Mouse (Mus musculus) adrenal gland, adult 8-10 months (tissue): ENCODE data around the gene Dscaml1. TPM values are rescaled to one million over a fixed set of nuclear protein-coding genes. Genes with fewer than 3 reads are reported as not detected.

Source experiments
- DNase-seq: peaks from one replicate; pipeline ENCODE4 v3.0.0; 2022
- total RNA-seq, 4 experiments: library from RNA; stranded (reverse); gene quantifications; 2 replicates each; pipeline ENCODE4 v1.2.4; 2022

Dscaml1 gene
- total RNA-seq, 4 experiments from 2014 or later, result 1.7 to 3.7 (median 2.6) TPM

DNA sequence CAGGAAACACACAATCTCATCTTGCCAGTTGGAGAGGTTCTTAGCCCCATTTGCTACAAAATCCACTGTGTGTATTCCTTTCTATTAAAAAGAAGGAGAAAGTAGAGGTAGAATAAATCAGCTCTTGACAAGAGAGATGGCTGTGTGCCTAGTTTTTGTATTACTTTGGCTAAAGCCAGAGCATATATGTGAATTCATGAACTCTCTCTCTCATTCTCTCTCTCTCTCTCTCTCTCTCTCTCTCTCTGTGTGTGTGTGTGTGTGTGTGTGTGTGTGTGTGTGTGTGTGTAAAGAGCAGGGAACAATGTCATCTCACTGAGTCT lies 147.0 kb downstream of the Dscaml1 start:
- DNase-seq, result no peak

DNA sequence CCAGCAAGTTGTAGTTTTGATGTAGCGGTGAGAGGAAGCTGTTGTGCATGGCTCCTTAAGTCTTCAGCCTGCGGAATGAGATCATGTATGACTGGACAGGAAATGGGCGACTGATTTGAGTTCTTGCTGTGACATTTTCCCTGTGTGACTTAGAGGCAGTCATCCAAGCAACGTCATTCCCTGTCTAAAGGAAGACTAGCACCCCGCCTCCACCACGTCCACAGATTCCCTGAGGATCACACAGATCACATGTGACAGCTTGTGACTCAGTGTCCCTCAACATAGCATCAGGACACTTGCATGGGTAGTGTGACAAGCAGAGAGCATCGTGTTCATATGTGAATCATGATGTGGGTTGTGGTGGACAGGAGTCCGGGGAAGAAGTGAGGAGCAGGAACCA lies 147.6 kb downstream of the Dscaml1 start:
- DNase-seq, result no peak

DNA sequence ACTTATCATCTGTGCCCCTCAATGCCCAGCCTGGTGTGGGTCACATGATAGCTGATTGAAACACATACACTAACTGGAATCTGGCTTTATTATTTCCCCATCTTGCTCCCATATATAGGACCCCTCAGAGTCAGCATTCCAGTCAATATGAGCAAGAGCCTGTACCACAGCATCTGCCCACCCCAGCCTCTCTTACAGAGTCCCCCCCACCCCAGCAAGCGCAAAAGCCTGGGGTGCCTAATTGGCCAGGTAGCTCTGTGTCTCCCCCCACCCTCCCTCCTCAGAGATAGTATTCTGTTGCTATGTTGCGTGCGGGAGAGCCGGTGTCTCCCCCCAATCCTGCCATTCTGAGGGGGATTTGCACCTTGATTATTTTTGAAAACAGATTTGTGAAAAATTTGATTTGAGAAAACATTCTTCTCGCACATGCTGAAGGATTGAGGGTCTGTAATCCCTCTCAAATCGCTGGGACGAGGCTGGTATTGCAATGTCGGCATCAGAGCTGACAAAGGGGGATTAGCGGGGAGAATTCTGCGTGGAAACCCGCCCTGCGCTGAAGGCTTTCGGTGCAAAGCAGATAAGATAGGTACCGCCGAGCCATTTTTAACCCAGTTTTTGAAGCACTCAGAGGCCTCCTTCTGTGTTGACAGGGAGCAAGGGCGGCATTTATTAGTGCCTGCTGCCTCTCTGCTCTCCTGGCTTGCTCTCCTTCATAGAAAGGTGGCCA lies 153.8 kb downstream of the Dscaml1 start:
- no peak for DNase-seq

DNA sequence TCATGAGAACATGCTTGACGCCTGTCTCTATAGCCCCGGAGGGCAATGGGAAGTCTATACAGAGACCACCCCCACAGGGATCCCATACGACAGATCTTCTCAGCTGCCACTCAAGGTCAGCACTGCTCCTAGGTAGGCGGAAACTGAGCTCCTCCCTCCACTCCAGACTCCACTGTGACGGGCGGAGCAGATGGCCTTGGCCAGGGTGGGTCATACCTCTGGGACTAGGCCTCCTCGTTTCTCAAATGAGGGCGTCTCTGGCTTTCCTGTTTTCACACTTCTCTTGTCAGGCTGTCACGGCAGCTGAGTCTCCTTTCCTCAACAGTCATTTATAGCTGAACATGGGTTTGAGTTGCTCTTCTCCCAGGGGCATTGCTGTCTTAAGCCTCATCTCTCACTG lies 160.0 kb downstream of the Dscaml1 start:
- no peak for DNase-seq

DNA sequence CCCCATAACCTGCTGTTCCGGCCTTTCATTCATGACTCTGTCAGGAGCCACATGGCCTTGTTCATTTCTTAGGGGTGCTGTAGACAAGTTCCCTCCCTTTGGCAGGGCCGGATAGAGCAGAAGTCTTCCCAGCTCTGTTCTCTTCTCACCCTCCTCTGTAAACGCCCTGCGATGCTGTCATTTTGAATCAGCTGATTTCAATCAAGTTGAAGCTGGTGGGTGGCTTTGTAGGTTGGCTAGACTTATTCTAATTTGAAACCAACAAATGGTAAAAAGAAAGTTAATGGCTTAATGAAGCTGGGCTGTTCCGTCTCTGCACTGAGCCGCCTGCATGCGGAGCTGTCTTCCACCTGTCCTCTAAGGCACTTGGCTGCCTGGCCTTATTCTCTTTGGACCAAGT lies 161.3 kb downstream of the Dscaml1 start:
- DNase-seq, result no peak

DNA sequence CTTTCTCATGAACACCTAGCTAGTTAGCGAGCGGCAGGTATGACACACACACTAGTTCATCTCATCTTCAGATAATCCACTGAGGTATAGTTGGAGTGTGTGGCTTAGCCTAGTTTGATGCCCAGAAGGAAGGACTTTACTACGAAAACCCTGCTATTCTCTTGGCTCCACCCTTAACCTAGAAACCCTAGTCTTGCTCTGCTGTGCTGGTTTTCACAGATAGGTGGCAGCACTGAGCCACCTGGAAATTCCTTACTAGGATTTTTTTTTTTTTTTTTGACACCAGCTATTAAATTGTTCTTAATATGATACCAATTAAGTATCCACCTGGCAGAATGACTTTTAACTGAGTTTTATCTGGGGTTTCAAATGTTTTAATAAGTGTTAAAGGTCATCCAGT lies 163.4 kb downstream of the Dscaml1 start:
- no peak for DNase-seq

DNA sequence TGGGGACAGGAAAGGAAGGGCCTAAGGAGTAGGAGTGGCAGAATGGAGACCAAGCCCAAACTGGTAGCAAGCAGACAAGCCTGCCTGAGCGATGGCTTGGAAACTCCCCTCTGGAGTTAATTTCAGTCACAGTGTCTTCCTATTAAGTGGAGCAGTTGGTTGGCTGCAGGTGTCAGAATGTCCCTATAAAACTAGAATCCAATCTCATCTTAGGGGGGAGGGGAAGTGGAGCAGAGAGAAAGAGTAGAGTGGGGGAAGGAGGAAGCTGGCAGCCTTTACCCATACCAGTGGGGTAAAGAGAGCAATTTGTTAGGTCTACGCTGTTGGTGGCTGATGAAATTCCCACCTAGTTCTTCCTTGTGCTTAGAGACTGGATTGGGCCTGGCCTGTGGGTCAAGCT lies 164.6 kb downstream of the Dscaml1 start:
- no peak for DNase-seq

DNA sequence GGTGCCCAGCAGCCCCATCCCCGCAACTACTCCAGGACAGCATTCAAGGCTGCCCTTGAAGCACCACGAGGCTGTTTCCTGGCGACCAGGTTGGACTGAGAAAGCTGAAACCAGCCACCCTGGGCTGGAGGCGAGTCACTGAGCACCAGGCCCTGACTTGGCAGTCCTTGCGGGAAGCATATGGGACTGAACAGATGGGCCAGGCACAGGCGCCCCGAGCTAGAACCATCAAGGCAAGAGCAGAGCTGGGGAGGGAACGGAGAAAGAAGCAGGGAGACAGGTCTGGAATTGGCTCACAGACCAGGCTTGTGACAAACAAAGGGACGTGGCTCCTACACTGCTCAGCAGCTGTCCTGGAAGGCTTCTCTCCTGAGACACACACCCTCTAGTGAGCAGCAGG lies 165.9 kb downstream of the Dscaml1 start:
- DNase-seq, result no peak

DNA sequence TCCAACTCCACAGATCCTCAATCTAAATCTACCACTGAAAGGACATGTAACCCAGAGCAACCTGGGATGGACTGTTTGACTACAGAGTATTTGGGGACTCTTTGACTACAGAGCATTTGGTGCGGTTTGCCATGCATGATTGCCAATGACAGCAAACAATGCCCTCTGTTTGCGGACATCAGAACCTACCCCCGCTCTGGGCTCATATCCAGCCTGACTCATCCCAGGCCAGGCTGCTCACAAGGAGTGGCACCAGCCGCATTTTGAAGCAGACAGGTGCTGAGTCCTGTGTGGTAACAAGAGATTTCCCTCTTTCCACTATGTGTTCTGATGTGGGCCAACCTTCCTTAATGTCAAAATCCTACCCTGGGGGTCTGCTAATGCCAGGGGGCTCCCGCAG lies 171.7 kb downstream of the Dscaml1 start:
- no peak for DNase-seq

DNA sequence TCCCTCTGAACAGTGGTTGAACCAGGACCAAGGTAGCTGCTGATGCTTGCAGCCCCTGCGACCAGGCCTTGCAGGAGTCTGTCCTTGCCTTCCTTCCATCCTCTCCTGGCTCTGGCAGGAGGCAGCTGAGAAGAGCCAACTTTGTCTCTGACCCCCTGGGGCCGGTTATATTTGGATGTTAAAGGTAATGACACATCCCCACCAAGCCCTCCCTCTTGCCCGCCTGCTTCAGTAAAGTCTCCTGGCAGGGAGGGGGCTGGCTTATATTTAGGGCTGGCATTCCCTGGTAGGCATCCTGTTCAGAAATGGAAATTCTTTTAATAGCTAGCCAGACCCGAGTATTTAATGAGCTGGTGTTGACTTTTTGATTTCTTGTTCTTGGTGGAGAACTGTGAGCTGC lies 172.9 kb downstream of the Dscaml1 start:
- no peak for DNase-seq

DNA sequence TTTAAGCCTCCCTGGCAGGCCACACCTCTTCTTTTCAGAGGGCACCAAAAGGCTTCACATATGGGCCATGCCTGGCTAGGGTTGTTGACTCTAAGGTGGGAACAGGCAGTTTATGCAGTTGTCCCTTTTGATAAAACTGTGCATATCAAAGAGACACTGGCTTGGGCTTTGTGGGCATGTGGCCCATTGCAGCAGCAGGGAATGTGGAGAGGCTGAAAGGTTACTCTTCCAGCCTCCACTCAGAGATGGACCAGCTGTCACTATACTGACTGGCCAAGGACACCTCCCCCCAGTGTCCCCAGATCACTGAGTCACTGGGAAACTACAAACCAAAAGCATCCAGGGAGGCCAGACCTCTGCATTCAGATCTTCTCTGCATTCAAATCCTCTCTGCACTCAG lies 180.9 kb downstream of the Dscaml1 start:
- no peak for DNase-seq

DNA sequence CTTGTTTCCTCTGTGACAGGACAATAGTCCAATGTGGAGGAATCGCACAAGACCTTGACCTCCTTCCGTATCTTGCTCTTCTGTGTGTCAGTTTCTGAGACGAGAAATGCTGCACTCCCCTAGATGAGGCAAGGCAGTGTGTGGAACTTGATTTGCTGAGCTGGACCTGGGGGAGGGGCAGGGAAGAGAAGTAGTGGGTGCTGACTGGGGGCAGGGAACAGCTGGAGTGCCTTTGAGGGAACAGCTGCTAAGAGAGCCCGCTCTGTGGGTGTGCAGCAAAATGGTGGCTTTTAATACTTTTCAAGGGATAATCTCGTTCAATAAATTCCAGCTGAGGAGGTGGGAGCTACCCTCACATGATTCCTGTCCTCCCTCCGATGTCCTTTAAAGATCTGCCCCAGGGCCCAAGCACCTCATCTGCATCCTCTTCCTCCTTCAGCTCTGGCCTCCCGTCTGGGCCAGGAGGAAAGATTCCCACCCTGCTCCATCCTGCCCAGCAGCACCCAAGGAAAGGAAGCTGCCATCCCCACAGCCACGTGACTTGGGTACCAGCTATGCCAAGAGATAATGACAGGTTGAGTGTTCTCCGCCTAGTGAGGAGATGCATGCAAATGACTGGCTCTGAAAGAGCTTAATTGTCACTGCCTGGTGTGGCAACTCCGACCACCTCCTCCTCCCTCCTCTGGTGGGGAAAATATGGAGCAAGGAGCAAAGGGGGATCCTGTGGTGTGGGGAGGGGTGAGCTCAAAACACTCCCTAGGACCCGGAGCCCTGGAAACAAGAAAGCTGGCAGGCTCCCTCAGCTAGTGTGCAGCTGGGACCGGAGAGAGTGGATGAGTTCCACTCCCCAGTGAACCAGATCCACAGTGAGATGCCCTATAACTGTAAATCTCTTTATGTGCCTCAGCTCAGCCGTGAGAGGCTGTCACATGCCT lies 181.9 kb downstream of the Dscaml1 start:
- DNase-seq, result no peak

DNA sequence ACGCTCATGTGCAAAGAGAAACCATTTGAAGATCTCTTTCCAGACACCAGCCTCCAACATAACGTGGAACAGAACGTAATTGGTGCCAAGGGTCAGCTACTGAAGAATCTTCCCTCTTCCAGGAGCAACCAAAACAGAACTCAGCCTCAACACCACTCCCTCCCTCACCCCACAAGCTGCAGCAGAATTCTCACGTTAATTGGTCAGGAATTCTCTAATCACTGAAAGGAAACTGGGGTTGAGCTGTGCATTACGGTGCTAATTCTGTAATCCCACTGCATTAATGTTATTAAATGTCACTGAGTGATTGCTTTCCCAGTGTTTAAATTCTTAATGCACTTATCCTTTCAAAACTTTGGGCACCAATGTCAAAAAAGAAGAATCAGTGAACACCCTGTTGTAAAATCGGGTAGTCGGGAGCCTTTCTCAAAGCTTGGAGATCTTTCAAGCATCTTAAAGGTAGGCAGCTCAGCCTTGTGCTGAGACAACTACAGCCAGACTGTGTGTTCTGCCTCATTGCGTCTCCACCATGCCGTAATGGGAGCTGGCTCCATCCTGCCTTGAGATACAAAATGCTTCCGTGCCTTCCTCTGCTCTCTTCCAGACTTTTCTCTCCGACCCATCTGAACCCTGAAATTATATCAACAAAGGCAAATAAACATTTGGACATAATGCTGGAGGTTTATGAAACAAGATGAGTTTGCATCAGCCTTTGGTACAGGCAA lies 184.1 kb downstream of the Dscaml1 start:
- no peak for DNase-seq

DNA sequence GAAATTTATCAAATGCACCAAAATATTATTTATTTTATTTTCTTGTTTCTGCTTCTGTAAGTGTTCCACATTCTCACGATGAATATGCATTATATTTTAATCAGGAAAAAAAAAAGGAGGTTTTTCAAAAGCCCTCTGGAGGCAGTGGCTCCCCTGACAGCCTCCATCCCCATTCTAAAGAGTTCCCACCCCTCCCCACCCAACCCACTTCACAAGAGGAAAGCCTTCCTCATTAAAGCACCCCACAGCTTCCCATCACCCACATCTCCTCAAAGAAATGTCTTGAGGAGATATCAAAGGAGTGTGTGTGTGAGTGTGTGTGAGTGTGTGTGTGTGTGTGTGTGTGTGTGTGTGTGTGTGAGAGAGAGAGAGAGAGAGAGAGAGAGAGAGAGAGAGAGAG lies 188.2 kb downstream of the Dscaml1 start:
- DNase-seq, result no peak

DNA sequence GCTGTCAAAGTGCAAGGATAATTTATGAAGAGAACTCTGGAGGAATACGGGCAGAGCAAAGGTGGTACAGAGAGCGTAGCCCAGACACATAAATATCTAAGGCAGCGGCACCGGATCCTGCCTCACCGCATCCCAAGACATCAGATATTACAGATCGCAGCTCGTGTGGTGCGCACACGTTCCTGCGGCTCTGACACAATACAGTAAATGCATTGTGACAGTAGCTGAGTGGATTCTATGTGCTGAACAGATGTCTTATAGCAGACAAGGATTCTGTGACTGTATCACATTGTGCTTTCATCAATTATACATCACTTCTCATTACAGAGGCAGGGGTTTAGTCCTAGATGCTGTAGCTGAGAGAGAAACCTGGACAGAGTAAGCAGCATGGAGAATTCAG lies 191.5 kb downstream of the Dscaml1 start:
- DNase-seq, result no peak

DNA sequence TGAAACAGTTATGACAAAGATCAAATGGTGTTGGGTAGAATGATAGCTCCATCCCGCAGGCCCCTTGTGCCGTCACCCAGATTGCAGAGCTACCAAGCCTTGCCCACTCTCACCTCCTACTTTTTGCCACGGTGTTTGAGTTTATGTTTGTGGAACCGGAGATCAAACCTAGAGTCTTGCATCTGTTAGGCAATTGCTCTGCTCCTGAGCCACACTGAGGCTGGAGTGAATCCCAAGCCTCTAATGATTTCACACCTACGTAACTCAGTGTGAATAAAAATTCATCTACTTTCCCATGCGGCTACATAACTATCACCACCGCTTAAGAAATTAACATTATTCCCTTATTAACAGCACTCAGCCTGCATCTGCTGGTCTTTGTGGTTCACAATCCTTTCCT lies 192.0 kb downstream of the Dscaml1 start:
- no peak for DNase-seq

DNA sequence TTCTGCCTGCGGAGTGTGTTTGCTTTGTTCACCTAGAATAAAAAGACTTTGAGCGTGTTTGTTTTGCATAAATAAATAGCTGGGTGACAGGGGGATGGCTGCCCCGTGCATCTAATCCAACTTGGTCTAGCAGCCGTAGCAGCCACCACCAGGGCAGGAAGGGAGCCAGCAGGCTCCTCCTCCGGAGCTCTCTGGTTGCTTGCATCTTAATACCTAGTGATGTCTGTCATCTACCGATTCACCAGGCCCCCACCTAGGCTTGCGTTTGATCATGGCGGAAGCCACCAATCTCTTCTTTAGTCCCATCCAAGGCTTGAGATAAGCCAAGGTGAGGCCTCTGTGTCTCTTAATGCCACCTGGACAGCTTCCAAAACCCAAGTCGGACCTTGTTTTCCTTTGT lies 193.6 kb downstream of the Dscaml1 start:
- no peak for DNase-seq

DNA sequence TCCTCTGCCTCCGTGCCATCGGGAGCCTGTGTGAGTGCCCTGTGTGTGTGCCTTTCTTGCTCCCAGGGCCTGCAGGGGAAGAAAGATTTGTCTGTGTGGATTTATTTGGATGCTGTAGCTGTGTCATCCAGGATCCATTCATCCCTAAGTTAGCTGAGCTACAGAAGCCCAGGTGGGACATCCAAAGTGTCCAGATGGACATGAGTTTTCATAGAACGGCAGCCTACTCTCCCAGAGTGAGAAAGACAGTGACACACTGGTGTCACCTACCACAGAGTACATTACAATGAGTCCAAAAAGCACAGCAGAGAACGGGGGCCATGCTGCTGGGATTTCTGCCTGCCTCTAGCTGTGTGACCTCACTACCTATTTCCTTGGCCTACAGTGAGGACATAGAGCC lies 194.5 kb downstream of the Dscaml1 start:
- no peak for DNase-seq

DNA sequence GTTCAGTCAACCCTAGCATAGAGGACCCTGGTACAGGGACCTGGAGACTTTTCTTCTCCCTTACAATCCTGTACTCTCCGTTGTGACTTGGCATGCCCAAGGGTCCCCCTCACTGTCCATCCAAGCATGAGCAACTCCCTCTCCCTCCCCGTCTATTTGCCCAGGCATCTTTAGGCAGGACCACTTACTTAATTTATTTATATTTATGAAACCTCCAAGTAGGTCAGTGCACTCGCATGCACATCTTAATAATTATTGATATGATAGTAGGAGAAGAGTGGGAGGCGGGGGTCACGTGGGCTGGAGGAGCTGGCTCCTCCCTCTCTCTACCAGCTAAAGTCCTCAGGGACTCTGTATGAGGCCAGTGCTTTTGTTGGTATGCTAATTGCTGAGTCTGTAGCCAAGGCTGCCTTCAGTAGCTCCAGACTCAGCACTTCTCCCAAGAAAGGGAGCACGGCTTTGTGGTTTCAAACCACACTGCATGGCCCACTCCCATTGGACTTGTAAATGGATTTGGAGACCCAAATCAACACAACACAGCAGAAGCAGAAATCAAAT lies 199.5 kb downstream of the Dscaml1 start:
- no peak for DNase-seq

DNA sequence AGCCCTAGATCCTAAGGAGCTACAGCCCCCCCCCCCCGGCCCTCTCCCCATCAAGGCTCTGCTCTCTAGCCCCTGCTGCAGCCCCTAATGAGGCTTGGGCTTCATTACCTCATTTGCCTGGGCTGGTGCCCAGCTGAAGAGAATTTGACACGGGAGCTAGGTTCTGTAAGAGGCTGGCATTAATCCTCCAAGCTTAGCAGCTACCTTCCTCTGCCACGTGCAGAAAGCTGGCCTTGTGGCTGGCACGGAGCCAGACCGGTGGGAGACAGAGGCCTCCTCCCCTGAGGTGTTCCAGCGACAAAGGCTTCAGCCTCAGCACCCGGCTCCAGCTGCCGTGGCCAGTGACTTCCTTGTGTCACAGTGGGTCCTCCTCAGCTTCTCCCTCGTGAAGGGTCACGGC lies 206.1 kb downstream of the Dscaml1 start:
- DNase-seq, result peak; percentile 2

DNA sequence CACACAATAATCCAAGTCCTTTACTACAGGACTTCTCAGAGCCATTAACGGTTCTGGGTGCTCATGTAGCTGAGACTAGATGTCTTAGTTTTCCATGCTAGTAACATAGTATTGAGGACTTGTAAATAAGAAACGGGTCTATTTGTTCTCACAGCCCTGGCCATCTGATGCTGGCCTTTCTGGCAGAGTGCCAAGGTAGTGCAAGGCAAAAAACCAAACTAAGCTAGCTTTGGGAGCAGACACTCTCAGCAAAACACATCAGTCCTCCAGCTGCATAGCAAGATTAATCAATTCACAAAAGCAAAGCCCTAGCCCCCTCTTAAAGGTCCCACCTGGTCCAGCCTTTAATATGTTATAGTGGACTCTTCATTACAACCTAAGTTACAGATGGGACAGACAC lies 206.6 kb downstream of the Dscaml1 start:
- no peak for DNase-seq

DNA sequence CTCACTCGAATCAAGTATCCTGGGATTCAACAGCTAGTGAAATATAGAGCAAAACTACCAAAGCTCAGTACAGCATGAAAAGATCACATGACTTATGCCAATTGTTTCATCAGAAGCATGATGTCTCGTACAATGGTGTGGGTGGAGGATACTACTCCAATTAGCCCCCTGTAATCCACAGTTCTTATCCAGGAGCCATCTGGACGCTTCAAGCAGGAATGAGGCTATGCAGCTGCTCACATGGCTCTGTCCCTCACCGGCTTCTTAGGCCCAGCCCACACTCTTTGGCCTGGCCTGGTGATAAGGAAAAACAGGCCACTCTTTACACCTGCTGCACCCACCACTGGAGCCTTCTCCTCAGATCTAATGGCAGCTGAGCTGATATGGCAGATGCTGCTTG lies 208.6 kb downstream of the Dscaml1 start:
- DNase-seq, result no peak

DNA sequence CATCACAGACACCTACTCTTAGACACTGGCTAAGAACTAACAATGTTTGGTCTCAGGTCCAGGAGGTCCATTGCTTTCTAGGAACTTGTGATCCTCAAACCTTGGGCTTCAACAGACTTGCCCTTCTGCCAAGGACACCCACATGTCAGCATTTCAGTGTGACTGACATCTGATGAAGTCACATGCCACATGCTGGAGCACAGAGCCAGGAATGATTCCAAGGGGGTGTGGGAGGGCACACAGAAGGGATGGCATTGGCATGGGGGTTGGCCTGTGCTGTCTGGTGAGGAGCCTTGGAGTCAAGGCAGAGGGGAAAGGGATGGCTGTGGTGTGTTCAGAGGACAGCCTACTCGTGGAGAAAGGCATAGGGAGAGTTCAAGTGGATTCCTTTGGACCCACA lies 210.9 kb downstream of the Dscaml1 start:
- DNase-seq, result no peak
